Mouse (Mus musculus) brain, embryonic 14.5 days (tissue): ENCODE results near the gene Stk40. TPM values are rescaled to one million over a fixed set of nuclear protein-coding genes. Genes with fewer than 3 reads are reported as not detected.
"Not testable (repeated sequence)": the region's sequence is repeated elsewhere in the genome, so short reads cannot be mapped to it uniquely, and the experiment has no call there.

Experiments
- DNase-seq: peaks from one replicate; pipeline ENCODE4 v3.0.0-alpha.2; 2011; ENCODE audit warnings: low read depth
- CTCF ChIP-seq: fragments of 200-500 bp; IDR thresholded peaks from 2 replicates; pipeline ENCODE4 v1.5.1; 2012; ENCODE audit warnings: inconsistent platforms, mild to moderate bottlenecking, moderate library complexity, borderline replicate concordance; ENCODE audit not compliant: insufficient read depth, insufficient read length; ENCODE audit errors: extremely low read depth
- POLR2A ChIP-seq: fragments of 200-500 bp; IDR thresholded peaks from 2 replicates; pipeline ENCODE4 v1.6.1; 2012; ENCODE audit warnings: mild to moderate bottlenecking, inconsistent platforms, borderline replicate concordance; ENCODE audit not compliant: poor library complexity, insufficient read depth, insufficient read length, severe bottlenecking; ENCODE audit errors: extremely low read depth
- polyA plus RNA-seq: library from polyadenylated mRNA; depleted of rRNA; stranded (reverse); fragments of >200 nt; gene quantifications from 2 replicates; pipeline ENCODE4 v1.2.3, GENCODE M21; 2012

The Stk40 gene
- polyA plus RNA-seq, 1 experiment, result 28.1 TPM

DNA sequence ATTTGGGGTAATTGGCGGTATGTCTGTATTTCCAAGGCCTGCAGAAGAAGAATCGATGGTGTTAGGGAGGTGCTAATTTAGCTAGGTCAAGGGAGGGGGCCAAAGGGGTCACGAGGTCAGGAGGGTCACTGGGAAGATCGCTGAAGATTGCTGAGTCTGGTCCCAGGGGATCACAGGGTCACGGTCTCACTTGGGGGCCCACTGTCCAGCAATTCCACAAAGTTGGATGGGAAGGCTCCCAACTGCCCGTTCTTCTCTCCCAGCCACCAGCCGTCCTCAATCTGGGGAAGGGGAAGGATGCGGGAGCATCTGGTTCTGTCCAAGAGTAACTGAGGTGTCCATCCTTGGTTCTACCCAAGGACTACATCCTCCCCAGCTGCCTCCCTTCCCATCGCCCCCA is 58.2 kb downstream of the Stk40 start:
- no peak for DNase-seq
- TF ChIP-seq CTCF (no peak), POLR2A (no peak)

DNA sequence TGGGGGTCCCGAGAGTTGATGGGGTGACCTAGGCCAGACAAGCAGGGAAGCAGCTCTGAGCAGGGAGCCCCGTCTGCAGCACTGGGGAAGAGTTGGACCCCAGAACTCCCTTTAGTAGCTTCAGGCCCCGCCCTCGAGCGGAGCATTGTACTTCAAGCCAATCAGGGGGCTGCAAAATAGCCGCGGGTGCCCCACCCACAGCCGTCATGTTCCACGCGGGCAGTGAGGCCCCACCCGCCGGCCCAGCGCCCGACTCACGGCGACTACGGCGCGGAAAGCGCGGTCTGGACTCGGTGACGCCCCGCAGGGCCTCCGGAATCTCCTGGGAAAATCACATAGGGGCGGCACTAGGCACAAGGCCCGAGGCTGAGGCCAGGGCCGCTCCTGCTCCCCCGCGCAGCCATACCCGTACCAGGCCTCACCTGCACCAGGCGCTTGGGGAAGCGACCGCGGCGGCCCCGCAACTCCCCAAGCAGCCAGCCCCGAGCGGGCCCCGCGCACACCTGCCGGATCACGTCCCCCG is 58.8 kb downstream of the Stk40 start:
- DNase-seq, result peak; percentile 89
- TF ChIP-seq CTCF (no peak), POLR2A (0 out of 2 replicates have a peak, but pooled peaks have one; percentile 19)

DNA sequence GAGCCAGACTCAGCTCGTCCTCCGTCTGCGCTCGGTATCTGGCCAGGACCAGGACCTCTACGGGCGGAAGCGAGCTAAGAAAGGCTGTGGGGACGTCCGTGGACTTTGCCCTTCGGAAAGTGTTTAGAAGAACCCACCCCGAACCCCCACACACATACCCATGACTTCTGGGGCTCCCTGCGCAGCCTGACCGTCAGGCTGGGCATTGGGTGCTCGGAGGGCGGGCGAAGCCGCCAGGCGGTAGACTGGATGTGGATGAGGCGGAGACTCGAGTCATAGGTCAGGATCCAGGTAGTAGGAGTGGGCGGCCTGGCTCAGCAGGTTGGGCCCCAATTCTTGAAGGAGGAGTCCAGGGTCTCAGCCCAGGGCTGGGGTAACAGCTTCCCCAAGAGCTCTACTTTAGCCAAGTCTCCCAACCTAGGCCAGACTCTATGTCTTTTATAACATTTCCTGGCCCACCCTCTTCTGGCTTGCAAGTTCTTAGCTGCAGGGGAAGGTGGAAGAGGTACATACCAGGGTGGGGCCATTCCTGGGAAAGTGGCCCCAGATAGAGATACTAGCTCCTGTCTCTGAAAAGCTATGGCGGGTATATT is 59.4 kb downstream of the Stk40 start, which contains the start of gene Sh3d21:
Gene Sh3d21 (minus strand): TSS at position 425 of the 593 bp plus-strand sequence.
- TF ChIP-seq POLR2A, result no peak
- no peak for TF ChIP-seq CTCF
- peak; percentile 4 for DNase-seq

DNA sequence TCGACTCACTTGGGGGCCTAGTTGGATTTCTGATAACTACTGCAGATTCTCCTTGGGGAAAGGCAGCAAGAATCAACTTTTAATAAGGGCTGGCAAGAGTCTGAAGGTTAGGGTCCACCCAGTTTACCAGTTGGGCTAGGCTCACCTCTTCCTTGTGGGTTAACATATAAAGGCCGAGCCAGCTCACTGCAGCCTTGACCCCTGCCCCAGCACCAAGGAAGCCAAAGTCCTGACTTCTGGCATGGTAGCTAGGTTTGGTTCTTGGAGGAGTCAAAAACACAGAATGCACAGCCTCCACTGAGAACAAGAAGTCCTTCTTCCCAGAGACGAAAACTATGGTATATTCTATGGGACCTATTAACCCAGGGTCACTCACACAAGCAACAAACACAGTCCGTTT is 59.9 kb downstream of the Stk40 start:
- DNase-seq, result no peak
- no peak for TF ChIP-seq CTCF
- TF ChIP-seq POLR2A, result no peak

- not testable (repeated sequence) for DNase-seq
These were observed 61.3 kb downstream of the Stk40 start for GRCm38 (mm10) chr4:126165092-126165491.

- no peak for DNase-seq
- TF ChIP-seq CTCF (no peak), POLR2A (no peak)
These were observed 62.3 kb downstream of the Stk40 start for GRCm38 (mm10) chr4:126166084-126166483.

DNA sequence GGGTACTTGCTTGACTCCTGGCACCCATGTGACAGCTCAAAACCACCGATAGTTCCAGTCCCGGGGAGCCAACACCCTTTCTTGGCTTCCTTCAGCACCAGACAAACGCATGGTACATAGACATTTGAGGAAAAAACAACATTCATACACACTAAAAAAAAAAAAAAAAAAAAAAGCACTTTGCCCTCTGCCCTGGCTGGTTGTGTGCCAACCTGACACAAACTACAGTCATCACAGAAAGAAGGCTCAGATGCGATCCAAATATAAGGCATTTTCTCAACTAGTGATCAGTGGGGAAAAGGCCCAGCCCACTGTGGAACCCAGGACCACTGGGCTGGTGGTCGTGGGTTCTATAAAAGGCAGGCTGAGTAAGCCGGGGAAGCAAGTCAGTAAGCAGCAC is 65.1 kb downstream of the Stk40 start:
- DNase-seq, result no peak

GRCm38 (mm10) chr4:126170737-126171136 is 67.0 kb downstream of the Stk40 start:
- not testable (repeated sequence) for DNase-seq

More for the DNA sequence above, 65.1 kb downstream of the Stk40 start:
- TF ChIP-seq POLR2A (no peak), CTCF (no peak)

GRCm38 (mm10) chr4:126173800-126174199 is 70.0 kb downstream of the Stk40 start:
- no peak for TF ChIP-seq POLR2A
- no peak for TF ChIP-seq CTCF
- DNase-seq, result no peak

GRCm38 (mm10) chr4:126175980-126176379 is 72.2 kb downstream of the Stk40 start:
- DNase-seq, result not testable (repeated sequence)

- peak; percentile 76 for DNase-seq
- peak; percentile 70 for TF ChIP-seq CTCF
- no peak for TF ChIP-seq POLR2A
These were observed 77.6 kb downstream of the Stk40 start for GRCm38 (mm10) chr4:126181170-126181957.

GRCm38 (mm10) chr4:126183034-126183433 is 79.3 kb downstream of the Stk40 start:
- TF ChIP-seq POLR2A, result no peak
- TF ChIP-seq CTCF, result no peak
- no peak for DNase-seq
